28 mouse cellular contexts compared by ENCODE assay signal in the genomic region with DNA sequence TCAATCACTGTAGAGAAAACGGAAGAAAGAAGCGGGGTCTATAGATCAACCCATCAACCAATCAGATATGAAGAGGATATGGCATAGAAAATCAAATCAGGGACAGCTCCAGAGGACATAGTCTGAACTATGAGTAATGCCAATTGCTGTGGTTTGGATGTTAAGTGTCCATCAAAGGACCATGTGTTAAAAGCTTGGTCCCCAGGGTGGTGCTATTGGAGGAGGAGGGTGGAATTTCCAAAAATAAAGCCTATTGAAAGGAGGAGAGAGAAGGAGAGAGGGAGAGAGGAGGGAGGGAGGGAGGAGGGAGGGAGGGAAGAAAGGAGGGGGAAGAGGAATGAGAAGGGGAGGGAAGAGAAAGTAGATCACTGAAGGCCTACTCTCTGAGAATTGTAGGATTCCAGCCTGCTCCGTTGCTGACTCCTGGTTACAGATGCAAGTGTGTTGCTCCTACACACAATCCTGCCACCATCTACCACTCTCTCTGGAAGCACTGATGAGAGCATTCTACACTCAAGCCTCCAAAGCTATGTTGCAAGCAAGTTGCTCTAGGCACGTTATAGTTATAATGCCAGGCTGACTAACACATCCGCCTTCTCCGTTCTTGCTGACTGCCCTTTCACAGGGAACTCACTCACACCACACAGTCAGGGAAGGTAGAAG.
DNase-seq lines count a peak whose midpoint lies in the region; ATAC-seq and TF ChIP-seq lines count a peak whose summit lies in the region.
"Had no signal": no experiment of that assay in that cellular context is flagged by ENCODE, and none has a peak within 500 bp of the region (broad histone marks: within the 10 kb centered on the region; RNA-seq: fewer than 3 reads in every experiment).

No protein-coding gene starts in this region.

- 61% methylated on average over 6 of the region's 6 CpGs for WGBS in olfactory bulb, adult 2 months
- WGBS in kidney, embryonic 16.5 days = 89% methylated on average over 6 of the region's 6 CpGs

- H3K4me1 ChIP-seq in olfactory bulb, adult 2 months (ENCODE audit: control insufficient read depth, insufficient read depth, low read length) = peaks cover 15% of the 10 kb centered on the region
- no peaks in the 10 kb centered on the region for H3K4me1 ChIP-seq in kidney, embryonic 16.5 days (ENCODE audit: insufficient read depth, low read length)
- H3K4me1 ChIP-seq: embryonic facial prominence, embryonic 15.5 days; forebrain, embryonic 12.5 days had no signal

- H3K9me3 ChIP-seq in kidney, embryonic 16.5 days (ENCODE audit: low read length) = no peaks in the 10 kb centered on the region
- H3K9me3 ChIP-seq: embryonic facial prominence, embryonic 13.5 days; embryonic facial prominence, embryonic 15.5 days; forebrain, embryonic 10.5 days; forebrain, embryonic 12.5 days had no signal

- 0 out of 2 replicates have a peak overlapping the region, but pooled peaks have one; percentile 32 for H3K27ac ChIP-seq in layer of hippocampus, adult 2 months
- peak overlapping the region; percentile 43 for H3K27ac ChIP-seq in olfactory bulb, adult 2 months (ENCODE audit: insufficient read depth, low read depth, low read length)
- H3K27ac ChIP-seq in kidney, embryonic 16.5 days (ENCODE audit: low read length) = no peak overlapping the region
- H3K27ac ChIP-seq: embryonic facial prominence, embryonic 13.5 days; embryonic facial prominence, embryonic 15.5 days; forebrain, embryonic 10.5 days; forebrain, embryonic 12.5 days had no signal

- no peak for TF ChIP-seq POLR2A in olfactory bulb, adult 2 months (IDR thresholded peaks at IDR 0.05; ENCODE audit: insufficient read depth, low read depth, low read length)

- no peak overlapping the region for H3K4me3 ChIP-seq in layer of hippocampus, adult 2 months
- H3K4me3 ChIP-seq in olfactory bulb, adult 2 months (ENCODE audit: insufficient read depth, low read depth, low read length) = no peak overlapping the region
- no peak overlapping the region for H3K4me3 ChIP-seq in kidney, embryonic 16.5 days (ENCODE audit: low read length)
- H3K4me3 ChIP-seq: embryonic facial prominence, embryonic 13.5 days; embryonic facial prominence, embryonic 15.5 days; erythroblast, embryonic 14.5 days; forebrain, embryonic 10.5 days; forebrain, embryonic 12.5 days had no signal

- no peak overlapping the region for H3K4me2 ChIP-seq in kidney, embryonic 16.5 days (replicated peaks; ENCODE audit: low read depth, low read length)
- H3K4me2 ChIP-seq: embryonic facial prominence, embryonic 13.5 days; embryonic facial prominence, embryonic 15.5 days; forebrain, embryonic 12.5 days had no signal

- no peak for ATAC-seq in kidney, embryonic 16.5 days (ENCODE audit: low FRiP score, low TSS enrichment)
- ATAC-seq: activated CD4-positive, CD25-positive, alpha-beta regulatory T cell, adult 4 months; forebrain, embryonic 14.5 days; forebrain, postnatal 0 days; Patski had no signal

- H3K9ac ChIP-seq in kidney, embryonic 16.5 days (replicated peaks; ENCODE audit: low read length) = no peak overlapping the region
- H3K9ac ChIP-seq: embryonic facial prominence, embryonic 13.5 days; embryonic facial prominence, embryonic 15.5 days; forebrain, embryonic 12.5 days; forebrain, postnatal 0 days had no signal

- H3K36me3 ChIP-seq in kidney, embryonic 16.5 days (ENCODE audit: insufficient read depth, low read length) = no peaks in the 10 kb centered on the region
- H3K36me3 ChIP-seq: forebrain, embryonic 10.5 days; forebrain, embryonic 12.5 days had no signal

- H3K27me3 ChIP-seq in kidney, embryonic 16.5 days (ENCODE audit: insufficient read depth, low read length) = no peaks in the 10 kb centered on the region
- H3K27me3 ChIP-seq: embryonic facial prominence, embryonic 13.5 days; embryonic facial prominence, embryonic 15.5 days; forebrain, embryonic 12.5 days; Patski had no signal

- intact Hi-C loops in heart, postnatal 10 days (cut with DNase I) = loop anchor here (5.0 to 10.0 kb wide), 2 partner anchors 273 to 696 kb away; no protein-coding TSS in a partner anchor

- no peak for TF ChIP-seq CTCF in layer of hippocampus, adult 2 months (conservative IDR thresholded peaks at IDR 0.05)
- no peak for TF ChIP-seq CTCF in olfactory bulb, adult 2 months (IDR thresholded peaks at IDR 0.05; ENCODE audit: insufficient read depth, low read depth, low read length)

- no peak for DNase-seq in layer of hippocampus, adult 2 months (ENCODE audit: low spot score in 2 of 2)
- DNase-seq in layer of hippocampus, adult 11-12 months (ENCODE audit: low spot score) = no peak
- peak; percentile 11 to 26 for DNase-seq in right cerebral cortex, adult 2 months (ENCODE audit: low spot score in 2 of 2)
- DNase-seq in right cerebral cortex, postnatal 10 days (ENCODE audit: low spot score in 2 of 2) = no peak
- peak; percentile 63 for DNase-seq in NIH3T3 (ENCODE audit: low read depth)
- no peak for DNase-seq in heart, postnatal 10 days
- DNase-seq: adrenal gland, adult 8-10 months; adrenal gland, postnatal 14 days; adrenal gland, postnatal 36 days; B cell, adult 2 months; cerebellum, adult 11 months; cerebellum, adult 18-20 months; cerebellum, adult 8-10 months; cerebellum, adult 9-11 months; cerebellum, postnatal 14 days; cerebellum, postnatal 36 days; embryo, embryonic 11 days; forebrain, postnatal 0 days had no signal

Comparison
In these comparisons a context has a peak if more than half of its experiments do, and no peak if none do; other contexts are left out.
1. DNase-seq: peak in right cerebral cortex, adult 2 months (2 of 2) and NIH3T3 (single experiment); none in layer of hippocampus, adult 2 months (0 of 2), layer of hippocampus, adult 11-12 months (single experiment), right cerebral cortex, postnatal 10 days (0 of 2) and heart, postnatal 10 days (0 of 2).